Mouse (Mus musculus) ovary, postnatal 36 days (tissue): ENCODE results near the gene Rab19.
"Not testable (repeated sequence)": the region's sequence is repeated elsewhere in the genome, so short reads cannot be mapped to it uniquely, and the experiment has no call there.

Experiments used
- DNase-seq: peaks from one replicate; pipeline ENCODE4 v3.0.0; 2022; ENCODE audit warnings: low spot score, mixed read lengths

Rab19 gene

GRCm38 (mm10) chr6:39379749-39380148 lies 1.2 kb upstream of the Rab19 start:
- no peak for DNase-seq

- DNase-seq: no peak
These were observed 699 bp upstream of the Rab19 start for GRCm38 (mm10) chr6:39380276-39380675.

- no peak for DNase-seq
These were observed 9.0 kb downstream of the Rab19 start for GRCm38 (mm10) chr6:39389988-39390387.

GRCm38 (mm10) chr6:39395471-39395870 lies 14.5 kb downstream of the Rab19 start:
- DNase-seq: no peak

- DNase-seq: no peak
These were observed 14.9 kb downstream of the Rab19 start for GRCm38 (mm10) chr6:39395916-39396315.

- DNase-seq: no peak
These were observed 16.1 kb downstream of the Rab19 start for GRCm38 (mm10) chr6:39397046-39397445.

GRCm38 (mm10) chr6:39398342-39398741 lies 17.4 kb downstream of the Rab19 start:
- DNase-seq: no peak

GRCm38 (mm10) chr6:39400343-39400742 lies 19.4 kb downstream of the Rab19 start:
- no peak for DNase-seq

GRCm38 (mm10) chr6:39403136-39403535 lies 22.2 kb downstream of the Rab19 start:
- no peak for DNase-seq

GRCm38 (mm10) chr6:39406480-39406879 lies 25.5 kb downstream of the Rab19 start:
- no peak for DNase-seq

- DNase-seq: no peak
These were observed 33.1 kb downstream of the Rab19 start for GRCm38 (mm10) chr6:39414106-39414505.

- peak; percentile 59 for DNase-seq
These were observed 34.8 kb downstream of the Rab19 start for GRCm38 (mm10) chr6:39415762-39416161.

GRCm38 (mm10) chr6:39416654-39417053 lies 35.7 kb downstream of the Rab19 start:
- DNase-seq: not testable (repeated sequence)

GRCm38 (mm10) chr6:39419386-39419850 lies 38.4 kb downstream of the Rab19 start:
- DNase-seq: no peak

- DNase-seq: peak; percentile 70
These were observed 39.1 kb downstream of the Rab19 start, which contains the start of gene Mkrn1 for GRCm38 (mm10) chr6:39419851-39420721. TSS of gene Mkrn1 (minus strand) at chr6:39420462.

- no peak for DNase-seq
These were observed 39.9 kb downstream of the Rab19 start for GRCm38 (mm10) chr6:39420867-39421266.

- no peak for DNase-seq
These were observed 42.2 kb downstream of the Rab19 start for GRCm38 (mm10) chr6:39423130-39423551.

- DNase-seq: no peak
These were observed 42.7 kb downstream of the Rab19 start for GRCm38 (mm10) chr6:39423686-39424085.

GRCm38 (mm10) chr6:39425181-39425580 lies 44.2 kb downstream of the Rab19 start:
- no peak for DNase-seq

- no peak for DNase-seq
These were observed 45.8 kb downstream of the Rab19 start for GRCm38 (mm10) chr6:39426725-39427124.

GRCm38 (mm10) chr6:39427276-39428003 lies 46.5 kb downstream of the Rab19 start:
- DNase-seq: no peak

- DNase-seq: no peak
These were observed 48.2 kb downstream of the Rab19 start for GRCm38 (mm10) chr6:39429007-39429788.
